Mouse (Mus musculus): ENCODE data around the gene Mptx2.
"Not testable (repeated sequence)": the region's sequence is repeated elsewhere in the genome, so short reads cannot be mapped to it uniquely, and the experiment has no call there.

Mptx2 gene

GRCm38 (mm10) chr1:173277677-173278076 lies at the start of gene Mptx2:
TSS of gene Mptx2 (minus strand) at chr1:173277777.
- in situ Hi-C loops (cut with MboI, MseI): no loop called here

GRCm38 (mm10) chr1:173326552-173326951 lies 49.0 kb upstream of the Mptx2 start:
- in situ Hi-C loops (cut with MboI, MseI): loop anchor here (25.0 kb wide), 2 partner anchors 914 to 1136 kb away; no protein-coding TSS in a partner anchor

DNA sequence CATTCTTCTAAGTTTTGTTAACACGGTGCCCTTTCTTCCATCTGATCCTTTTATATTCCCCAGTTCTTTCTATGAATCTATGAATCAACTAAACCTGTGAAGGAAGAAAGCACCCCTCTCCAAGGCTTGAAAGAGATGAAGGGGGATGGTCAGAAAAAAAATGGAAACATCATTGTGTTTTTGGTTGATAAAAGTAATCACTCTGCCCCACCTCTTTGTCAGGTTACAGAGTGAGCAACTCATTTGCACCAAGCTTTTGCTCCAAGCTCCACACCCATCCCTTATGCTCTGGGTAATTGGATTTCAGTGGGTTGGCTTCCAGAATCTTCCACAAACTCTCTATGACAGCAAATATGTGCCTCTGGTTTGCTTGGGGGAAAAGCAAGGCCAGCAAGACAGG lies 47.8 kb upstream of the Mptx2 start:
- in situ Hi-C loops (cut with MboI, MseI): loop anchor here (25.0 kb wide), 2 partner anchors 913 to 1137 kb away; no protein-coding TSS in a partner anchor

DNA sequence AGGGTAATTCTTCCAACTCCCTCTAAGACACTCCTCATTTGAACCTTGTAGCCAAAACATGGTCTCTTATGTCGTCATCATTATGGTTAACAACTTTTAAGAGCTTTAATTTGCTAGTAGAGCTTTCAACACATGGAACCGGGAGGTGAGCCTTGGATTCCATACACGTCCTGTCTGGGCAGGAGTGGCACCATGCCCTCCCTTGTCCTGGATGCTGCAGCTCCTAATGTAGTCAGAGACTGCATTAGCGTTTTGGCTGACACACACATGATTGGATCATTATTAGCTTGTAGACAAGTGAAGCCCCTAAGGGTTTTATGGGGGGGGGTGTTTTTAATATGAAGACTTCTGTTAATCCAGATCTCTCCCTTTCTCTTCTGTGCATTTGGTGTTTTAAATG lies 47.4 kb upstream of the Mptx2 start:
- in situ Hi-C loops (cut with MboI, MseI): loop anchor here (25.0 kb wide), 2 partner anchors 913 to 1137 kb away; no protein-coding TSS in a partner anchor

DNA sequence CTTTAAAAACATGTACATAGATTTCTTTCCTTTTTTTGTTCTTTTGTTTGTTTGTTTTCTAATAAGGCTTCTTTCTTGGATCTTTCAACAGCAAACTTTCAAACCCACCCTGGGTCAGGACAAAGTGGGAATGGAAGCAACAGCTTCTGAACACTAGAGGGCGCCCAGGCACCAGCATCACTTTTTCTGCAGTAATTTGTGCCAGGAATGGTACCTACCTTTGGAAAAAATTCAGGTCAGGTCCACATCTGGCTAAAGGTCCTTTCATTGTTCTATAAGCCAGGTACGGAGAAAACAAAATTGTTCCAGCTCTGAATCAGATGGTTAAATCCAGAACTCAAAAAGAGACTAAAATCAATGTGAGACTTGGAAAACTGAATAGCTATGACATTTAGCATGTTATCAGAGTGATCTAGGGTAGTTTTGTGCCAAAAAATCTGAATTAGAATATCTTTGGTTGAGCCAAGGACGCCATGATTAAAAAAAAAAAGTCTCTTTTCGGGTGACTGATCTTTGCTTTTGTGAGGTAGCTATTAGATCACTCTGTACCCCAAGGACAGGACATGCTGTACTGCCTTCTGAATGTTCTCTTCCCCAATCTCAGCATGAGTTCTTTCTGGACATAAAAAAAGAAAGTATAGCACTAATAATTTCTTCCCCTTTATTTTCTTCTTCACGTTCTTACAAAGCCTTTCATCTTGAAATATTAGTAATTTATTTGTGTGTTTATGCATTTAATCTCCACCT lies 46.4 kb upstream of the Mptx2 start:
- in situ Hi-C loops (cut with MboI, MseI): no loop called here

DNA sequence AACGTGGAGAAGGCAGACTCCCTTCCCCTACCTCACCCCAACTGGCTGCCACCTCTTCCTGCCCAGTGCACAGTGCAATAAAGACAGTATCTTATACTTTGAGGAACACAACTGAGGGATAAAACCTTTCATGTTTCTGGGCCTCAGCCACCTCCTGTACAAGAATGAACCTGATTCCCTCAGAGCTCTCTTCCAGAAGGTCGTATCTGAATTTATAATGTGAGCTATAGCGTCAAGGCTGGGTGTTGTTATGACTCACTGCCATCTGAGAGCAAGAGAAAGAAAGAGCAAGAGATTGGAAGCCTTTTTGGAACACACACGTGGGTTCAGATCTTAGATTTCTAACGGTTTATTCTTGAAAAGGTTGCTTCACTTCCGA lies 44.7 kb upstream of the Mptx2 start:
- in situ Hi-C loops (cut with MboI, MseI): no loop called here

DNA sequence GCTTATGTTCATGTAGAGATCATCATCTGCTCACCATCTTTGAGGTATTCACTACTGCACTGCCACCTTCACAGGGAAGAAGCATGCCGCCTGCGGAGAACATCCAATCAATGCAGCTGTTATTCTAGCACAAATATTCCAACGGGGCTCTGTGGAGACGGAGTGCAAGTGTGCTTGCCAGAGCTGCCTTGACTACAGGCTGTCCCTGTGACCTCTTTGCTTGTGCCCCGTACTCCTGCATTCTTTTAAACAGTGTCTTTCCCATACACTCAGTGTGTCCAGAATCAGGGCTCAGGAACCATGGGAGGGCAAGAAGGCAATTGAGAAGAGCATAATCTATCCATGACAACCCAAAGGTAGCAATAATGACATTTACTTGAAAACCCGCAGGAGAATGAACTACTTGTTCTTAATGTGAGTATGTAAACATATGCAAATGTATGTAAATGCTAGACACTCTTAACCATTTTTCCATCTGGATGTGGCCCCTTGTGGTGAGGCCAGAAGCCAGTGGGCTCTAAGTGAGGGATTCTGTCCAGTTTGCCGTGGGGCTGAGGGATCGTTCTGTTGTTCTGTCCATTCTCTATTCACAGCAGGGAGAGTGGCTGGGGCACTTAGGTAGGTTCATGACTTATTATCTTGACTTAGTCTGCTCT lies 44.1 kb upstream of the Mptx2 start:
- in situ Hi-C loops (cut with MboI, MseI): no loop called here

GRCm38 (mm10) chr1:173317925-173318477 lies 40.4 kb upstream of the Mptx2 start:
- in situ Hi-C loops (cut with MboI, MseI): no loop called here

- in situ Hi-C loops (cut with MboI, MseI): no loop called here
Observed at GRCm38 (mm10) chr1:173315725-173316124, 38.1 kb upstream of the Mptx2 start.

GRCm38 (mm10) chr1:173313535-173314050 lies 36.0 kb upstream of the Mptx2 start:
- in situ Hi-C loops (cut with MboI, MseI): not testable (repeated sequence)

GRCm38 (mm10) chr1:173302795-173303194 lies 25.2 kb upstream of the Mptx2 start:
- in situ Hi-C loops (cut with MboI, MseI): loop anchor here (10.0 kb wide), 1 partner anchor 1802 kb away; no protein-coding TSS in a partner anchor

DNA sequence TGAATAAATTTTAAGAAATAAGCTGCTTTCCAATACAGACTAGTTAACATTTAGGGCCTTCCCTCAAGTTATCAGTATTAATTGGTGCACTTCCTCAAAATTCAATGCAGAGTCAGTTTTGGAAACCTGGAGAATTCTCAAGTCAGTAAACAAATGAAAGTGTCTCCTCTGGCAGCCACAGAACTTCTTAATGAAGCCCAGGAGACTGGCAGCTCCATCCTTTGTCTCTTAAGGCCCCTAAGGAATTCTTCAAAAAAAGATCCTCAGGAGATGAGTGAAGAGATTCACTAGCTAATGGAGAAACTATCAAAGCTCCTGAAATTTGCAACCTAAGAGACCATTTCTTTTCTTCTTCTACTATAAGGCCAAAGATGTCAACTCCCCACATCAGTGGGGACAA lies 11.9 kb downstream of the Mptx2 start, which contains the start of gene Olfr418:
Olfr418 (plus strand) TSS at position 301 of the 400 bp plus-strand sequence.
- in situ Hi-C loops (cut with MboI, MseI): no loop called here

DNA sequence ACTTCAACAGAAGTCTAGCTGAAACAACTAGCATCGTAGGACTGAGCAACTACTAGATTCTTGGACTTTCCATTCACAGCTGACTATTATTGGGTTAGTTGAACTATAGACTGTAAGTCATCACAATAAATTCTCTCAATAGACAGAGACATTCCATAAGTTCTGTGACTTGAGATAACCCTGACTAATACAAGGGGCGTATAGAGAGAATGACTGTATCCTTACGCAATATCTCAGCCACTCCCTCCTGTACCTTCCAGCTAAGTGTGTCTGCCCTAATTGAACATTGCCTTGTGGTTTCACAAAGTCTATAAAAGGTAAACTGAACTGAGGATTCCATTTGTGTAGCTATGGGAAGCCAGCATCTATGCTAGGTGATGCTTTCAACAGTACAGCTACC lies 27.7 kb downstream of the Mptx2 start:
- in situ Hi-C loops (cut with MboI, MseI): no loop called here

- in situ Hi-C loops (cut with MboI, MseI): not testable (repeated sequence)
Observed at GRCm38 (mm10) chr1:173237004-173237403, 40.6 kb downstream of the Mptx2 start.

DNA sequence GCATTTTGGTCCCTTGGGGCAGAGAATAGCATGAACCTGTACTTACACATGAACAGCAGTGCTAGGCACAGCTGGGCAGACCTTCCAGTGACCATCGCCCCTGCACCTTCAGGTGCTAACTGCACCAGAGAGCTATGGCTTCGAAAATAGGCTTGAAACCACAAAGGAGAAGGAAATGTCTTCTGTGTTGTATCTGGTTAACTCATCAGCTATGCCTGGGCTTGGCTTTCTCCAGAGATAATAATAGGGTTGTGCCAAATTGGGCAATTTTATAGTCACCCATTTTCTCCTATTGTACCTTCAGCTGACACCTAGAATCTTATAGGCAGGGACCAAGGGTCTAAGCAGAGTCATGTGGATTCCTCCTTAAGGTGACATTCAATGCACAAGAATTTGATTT lies 50.5 kb downstream of the Mptx2 start, which contains the start of gene Fcer1a:
Fcer1a (minus strand) TSS at position 134 of the 400 bp plus-strand sequence.
- in situ Hi-C loops (cut with MboI, MseI): no loop called here
